Mouse (Mus musculus) NIH3T3 (cell line): ENCODE results near the gene Tmem117.

Experiments used
- DNase-seq: peaks from one replicate; pipeline ENCODE4 v3.0.0-alpha.2; 2012; ENCODE audit warnings: low read depth

The Tmem117 gene

GRCm38 (mm10) chr15:94649071-94649765 is 20.2 kb downstream of the Tmem117 start:
- DNase-seq = no peak

GRCm38 (mm10) chr15:94649766-94650120 is 20.7 kb downstream of the Tmem117 start:
- no peak for DNase-seq

DNA sequence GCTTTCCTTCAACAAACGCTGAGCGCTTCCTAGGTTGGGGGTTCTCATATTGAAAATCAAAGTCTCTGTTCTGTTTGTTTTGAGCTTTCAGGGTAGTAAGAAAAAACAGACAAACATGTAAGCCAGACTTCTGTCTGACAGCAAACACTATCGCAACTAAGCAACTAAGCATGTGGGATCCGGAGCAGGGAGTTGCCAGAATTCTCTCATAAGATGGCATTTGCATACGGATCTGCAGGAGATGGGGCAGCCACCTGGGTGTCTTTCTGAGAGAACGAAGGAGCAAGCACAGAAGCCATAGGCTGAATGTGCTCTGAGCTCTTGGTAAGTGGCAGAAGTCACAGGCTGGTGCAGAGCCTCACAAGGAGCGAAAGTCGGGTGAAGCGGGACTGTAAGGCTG is 22.3 kb downstream of the Tmem117 start:
- DNase-seq = no peak

- no peak for DNase-seq
Measured at GRCm38 (mm10) chr15:94651969-94652842, 23.2 kb downstream of the Tmem117 start.

DNA sequence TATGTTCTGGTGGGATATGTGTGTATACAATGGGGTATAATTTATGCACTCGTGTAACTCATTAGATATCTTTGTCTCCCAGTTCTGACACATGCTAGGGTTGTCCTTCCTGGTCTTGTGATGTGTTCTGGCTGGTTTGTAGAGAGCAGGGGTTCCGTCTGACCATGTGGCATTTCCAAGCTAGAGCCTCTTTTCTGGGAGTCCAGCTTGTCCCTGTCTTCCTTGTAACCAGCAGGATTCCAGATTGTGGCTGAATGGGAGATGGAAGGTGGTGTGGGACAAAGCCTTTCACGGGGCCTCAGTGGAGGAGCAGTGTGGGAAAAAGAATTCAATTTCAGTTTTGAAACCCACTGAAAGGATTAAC is 23.8 kb downstream of the Tmem117 start:
- no peak for DNase-seq

- DNase-seq = no peak
Measured at GRCm38 (mm10) chr15:94655811-94656323, 26.8 kb downstream of the Tmem117 start.

- no peak for DNase-seq
Measured at GRCm38 (mm10) chr15:94657882-94658281, 28.9 kb downstream of the Tmem117 start.

- no peak for DNase-seq
Measured at GRCm38 (mm10) chr15:94658392-94659111, 29.5 kb downstream of the Tmem117 start.

DNA sequence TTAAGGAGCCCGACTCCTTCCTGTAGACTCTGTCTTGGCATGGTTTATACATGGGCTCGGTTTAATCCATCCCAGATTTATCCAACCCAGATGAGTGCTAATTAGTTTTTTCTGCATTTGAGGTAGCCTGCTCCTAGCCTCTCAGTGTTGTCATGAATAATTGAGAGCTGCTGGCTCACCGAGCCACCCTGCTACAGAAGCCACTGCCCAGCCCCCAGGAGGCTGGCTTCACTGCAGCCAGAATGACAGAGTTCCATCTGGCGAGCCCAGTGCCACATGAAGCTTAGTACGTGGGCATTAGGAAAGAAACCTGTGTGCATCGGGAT is 30.0 kb downstream of the Tmem117 start:
- no peak for DNase-seq

GRCm38 (mm10) chr15:94660913-94661312 is 31.9 kb downstream of the Tmem117 start:
- no peak for DNase-seq

DNA sequence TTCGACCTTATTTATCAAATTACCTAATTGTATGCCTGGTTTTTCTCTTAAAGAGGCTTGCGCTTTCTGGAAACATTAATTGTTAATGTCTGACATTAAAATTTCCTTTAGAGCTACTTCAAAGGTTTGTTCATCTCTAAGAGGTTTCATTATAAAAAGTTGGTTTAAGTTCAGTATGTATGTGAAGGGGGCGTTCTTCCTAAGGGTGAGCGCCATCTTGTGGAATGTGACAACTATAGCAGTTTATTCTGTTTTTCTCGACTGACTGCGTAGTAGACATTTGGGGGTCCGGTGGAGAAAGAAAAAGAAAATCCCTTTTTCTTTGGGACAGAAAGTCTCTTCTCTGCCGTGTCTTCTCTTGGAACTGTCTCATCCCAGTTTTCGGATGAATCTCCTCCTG is 32.4 kb downstream of the Tmem117 start:
- DNase-seq = peak; percentile 79

DNA sequence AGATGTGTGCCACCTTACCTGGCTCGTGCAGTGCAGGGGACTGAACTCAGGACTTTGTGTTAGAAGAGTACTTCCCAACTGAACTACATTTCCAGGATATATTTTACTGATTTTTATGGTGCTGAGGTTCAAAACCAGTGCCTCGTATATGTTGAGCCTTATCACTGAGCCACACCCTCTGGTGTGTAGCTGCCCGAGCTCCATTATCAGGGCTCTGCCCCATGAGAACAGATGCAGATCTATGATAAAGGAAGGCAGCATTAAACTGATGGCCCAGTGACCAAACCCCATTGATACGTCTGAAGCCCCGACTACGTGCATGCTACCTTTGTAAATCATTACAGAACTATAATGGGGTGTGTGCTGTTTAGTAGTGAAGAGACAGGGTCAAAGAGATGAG is 35.6 kb downstream of the Tmem117 start:
- no peak for DNase-seq

- DNase-seq = no peak
Measured at GRCm38 (mm10) chr15:94681135-94681534, 52.1 kb downstream of the Tmem117 start.

DNA sequence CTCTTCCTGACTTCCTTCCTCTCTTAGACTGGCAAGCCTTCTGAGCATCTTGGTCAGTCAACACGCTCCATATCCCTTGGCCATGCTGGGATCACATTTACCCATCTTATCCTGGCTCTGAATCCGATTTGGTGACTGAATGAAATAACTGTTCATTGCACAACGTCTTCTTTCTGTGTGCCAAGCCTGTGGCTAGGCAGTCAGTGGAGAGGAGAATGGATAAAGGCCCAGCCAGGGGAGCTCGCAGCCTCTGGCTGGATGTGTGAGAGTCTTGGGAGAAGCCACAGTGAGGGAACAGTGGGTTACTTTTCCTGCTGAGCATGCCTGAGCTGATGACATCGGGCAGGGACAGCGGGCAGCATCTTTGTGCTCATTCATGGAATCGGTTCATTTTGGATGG is 55.2 kb downstream of the Tmem117 start:
- peak; percentile 47 for DNase-seq

DNA sequence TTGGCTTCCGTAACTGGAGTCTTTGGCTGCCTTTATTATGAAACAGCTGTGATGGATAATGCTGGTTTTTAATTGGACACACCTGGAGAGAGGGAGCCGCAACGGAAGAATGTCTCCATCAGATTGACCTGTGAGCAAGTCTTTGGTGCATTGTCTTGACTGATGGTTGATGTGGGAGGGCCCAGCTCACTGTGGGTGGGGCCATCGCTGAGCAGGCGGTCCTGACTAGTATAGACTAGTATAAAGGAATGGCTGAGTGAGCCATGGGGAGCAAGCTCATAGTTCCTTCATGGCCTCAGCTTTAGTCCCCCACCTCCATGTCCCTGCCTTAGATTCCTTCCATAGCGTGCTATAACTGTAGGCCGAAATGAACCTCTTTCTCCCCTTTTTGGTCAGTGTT is 58.1 kb downstream of the Tmem117 start:
- DNase-seq = no peak

DNA sequence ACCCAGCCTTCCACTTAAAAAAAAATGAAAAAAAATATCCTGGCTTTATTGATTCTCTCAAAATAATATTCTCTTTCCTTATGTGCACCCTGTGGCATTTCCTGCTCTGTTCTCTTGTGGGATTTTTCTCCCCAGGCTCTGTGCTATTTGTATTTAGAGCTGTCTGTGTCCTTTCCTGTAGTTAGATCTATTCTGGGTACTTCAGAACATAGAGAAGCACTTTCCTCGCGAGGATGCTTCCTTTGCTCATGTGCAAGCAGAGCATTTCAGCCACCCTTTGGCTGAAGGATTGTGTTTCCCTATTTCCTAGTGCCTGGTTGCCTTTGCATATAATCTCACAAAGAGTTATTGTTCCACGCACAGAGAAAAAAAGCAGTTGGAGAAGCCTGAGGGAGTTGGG is 58.6 kb downstream of the Tmem117 start:
- DNase-seq = no peak

- no peak for DNase-seq
Measured at GRCm38 (mm10) chr15:94689195-94689883, 60.3 kb downstream of the Tmem117 start.

- DNase-seq = no peak
Measured at GRCm38 (mm10) chr15:94689884-94690231, 60.8 kb downstream of the Tmem117 start.

- peak; percentile 80 for DNase-seq
Measured at GRCm38 (mm10) chr15:94722759-94723158, 93.7 kb downstream of the Tmem117 start.

DNA sequence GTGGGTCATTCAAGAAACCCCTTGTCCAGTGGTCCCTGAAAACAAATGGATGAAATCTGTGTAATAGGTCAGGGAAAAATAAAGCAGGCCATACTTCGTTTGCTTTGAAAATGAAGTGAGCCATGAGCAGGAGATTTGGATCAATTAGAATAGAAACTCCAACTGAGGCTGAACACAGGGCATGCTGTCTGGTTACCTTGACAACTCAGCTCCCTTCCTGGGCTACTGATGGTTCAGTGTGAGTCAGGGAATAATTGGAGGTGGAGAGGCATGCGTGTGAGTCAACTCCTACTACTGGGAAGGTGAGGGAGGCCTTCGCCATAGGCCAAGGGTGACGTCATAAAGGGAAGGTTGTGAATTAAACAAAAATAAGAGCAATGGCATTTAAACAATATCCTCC is 103.1 kb downstream of the Tmem117 start:
- DNase-seq = peak; percentile 7

GRCm38 (mm10) chr15:94769227-94769626 is 140.2 kb downstream of the Tmem117 start:
- DNase-seq = peak; percentile 76

GRCm38 (mm10) chr15:94770832-94771578 is 142.0 kb downstream of the Tmem117 start:
- DNase-seq = no peak
